Mouse (Mus musculus): ENCODE measurements around the gene Ppp1r2.
"Not testable (repeated sequence)": the region's sequence is repeated elsewhere in the genome, so short reads cannot be mapped to it uniquely, and the experiment has no call there.

Gene Ppp1r2

DNA sequence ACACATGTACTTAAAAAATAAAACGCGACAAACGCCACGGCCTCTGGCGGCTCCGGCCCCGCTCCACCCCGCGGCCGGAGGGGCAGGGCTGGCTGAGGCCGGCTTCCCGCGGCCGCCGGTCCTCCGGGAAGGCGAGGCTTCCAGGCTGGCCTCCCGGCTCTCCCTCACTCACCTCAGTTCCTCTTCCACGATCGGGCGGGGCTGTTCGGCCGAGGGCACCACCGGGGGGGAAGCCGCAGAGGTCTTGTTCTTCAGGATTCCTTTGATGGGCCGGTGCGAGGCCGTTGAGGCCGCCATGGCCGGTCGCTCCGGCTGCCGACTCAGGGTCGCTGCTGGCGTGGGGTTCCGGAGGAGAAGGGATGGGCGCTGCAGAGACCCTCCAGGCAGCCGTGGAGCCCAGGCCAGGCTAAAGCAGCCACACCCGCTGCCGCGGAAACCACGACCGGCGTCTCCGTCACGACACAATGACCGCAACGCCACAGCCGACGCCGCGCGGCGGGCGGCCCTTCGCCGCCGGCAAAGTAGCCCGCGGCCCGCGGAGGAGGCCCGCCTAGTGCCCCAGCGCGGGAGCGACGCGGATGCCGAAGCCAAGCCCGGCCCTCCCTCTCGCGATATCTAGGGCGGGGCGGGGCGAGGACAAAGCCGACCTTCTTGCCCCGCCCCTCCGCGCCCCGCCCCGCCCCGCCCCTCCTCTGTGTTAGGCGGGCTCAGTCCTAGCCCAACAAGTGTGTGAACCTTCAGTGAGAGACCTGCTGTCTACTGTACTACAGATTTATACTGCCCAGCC, at the start of gene Ppp1r2:
Ppp1r2 (minus strand) TSS at position 604 of the 787 bp plus-strand sequence.
- peak; percentile 92 for DNase-seq (ENCODE audit: low spot score)

DNA sequence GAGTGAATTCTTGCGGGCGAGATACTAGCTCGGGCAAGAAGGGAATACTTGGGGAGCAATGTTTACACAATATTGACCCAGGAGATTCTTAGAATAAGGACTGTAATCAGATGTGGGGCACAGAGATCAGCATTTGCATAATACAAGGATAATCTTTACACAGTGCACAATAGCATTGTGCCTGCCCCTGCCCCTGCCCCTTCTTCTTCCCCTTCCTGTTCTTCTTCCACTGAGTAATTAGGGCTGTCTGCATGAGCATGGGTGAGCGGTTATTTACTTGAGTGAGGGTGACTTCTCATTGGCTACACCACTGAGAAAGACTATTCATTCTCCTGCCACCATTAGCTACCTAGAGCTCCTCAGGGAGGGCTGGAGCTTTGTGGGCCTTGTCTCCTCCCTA, 46.4 kb upstream of the Ppp1r2 start:
- no peak for DNase-seq (ENCODE audit: low spot score)

DNA sequence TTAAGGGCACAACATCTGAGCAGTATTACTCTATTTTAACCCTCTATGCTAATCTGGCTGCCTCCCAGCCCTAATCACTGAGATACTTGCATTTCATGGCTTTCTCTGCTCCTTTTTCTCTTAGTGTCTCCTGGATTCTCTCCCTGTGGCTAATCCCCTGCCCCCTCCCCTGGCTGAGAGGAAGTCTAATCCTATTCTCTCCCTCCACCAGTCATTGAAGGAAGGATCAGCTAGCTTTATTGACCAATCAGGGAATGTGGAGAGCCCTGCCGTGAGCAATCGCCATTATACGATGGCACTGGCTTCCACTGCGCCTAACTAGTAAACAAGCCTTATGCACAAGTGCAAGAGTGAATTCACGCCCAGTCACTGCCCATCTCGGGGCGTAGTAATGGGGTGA, 45.9 kb upstream of the Ppp1r2 start:
- DNase-seq (ENCODE audit: low spot score) = no peak

DNA sequence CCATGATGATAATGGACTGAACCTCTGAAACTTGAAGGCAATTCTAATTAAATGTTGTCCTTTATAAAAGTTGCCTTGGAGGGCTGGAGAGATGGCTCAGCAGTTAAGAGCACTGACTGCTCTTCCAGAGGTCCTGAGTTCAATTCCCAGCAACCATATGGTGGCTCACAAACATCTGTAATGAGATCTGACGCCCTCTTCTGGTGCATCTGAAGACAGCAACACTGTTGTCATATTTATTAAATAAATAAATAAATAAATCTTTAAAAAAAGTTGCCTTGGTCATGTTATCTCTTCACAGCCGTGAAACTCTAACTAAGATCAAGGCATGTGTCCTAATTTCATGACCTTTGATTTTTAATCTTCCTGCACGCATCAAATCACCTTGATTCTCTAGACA, 44.6 kb upstream of the Ppp1r2 start:
- not testable (repeated sequence) for DNase-seq (ENCODE audit: low spot score)

DNA sequence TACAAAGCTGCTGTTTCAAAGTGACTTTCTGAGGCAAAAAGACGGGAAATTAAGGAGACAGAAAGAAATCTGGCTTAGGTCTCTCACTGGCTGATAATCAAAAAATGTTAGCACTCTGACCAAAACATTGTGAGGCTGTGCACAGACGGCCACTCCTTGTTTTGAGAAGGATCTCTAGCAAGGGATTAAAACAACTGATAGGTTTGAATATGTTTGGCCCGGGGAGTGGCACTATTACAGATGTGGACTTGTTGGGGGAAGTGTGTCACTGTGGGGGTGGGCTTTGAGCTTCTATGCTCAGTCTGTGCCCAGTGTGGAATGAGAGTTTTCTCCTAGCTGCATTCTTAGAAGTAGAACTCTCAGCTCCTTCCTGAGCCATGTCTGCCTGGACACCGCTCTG, 44.2 kb upstream of the Ppp1r2 start:
- DNase-seq (ENCODE audit: low spot score) = no peak

GRCm38 (mm10) chr16:31318418-31318817, 43.3 kb upstream of the Ppp1r2 start:
- no peak for DNase-seq (ENCODE audit: low spot score)

GRCm38 (mm10) chr16:31316246-31317143, 41.4 kb upstream of the Ppp1r2 start:
- not testable (repeated sequence) for DNase-seq (ENCODE audit: low spot score)

GRCm38 (mm10) chr16:31315294-31315693, 40.2 kb upstream of the Ppp1r2 start:
- no peak for DNase-seq (ENCODE audit: low spot score)

DNA sequence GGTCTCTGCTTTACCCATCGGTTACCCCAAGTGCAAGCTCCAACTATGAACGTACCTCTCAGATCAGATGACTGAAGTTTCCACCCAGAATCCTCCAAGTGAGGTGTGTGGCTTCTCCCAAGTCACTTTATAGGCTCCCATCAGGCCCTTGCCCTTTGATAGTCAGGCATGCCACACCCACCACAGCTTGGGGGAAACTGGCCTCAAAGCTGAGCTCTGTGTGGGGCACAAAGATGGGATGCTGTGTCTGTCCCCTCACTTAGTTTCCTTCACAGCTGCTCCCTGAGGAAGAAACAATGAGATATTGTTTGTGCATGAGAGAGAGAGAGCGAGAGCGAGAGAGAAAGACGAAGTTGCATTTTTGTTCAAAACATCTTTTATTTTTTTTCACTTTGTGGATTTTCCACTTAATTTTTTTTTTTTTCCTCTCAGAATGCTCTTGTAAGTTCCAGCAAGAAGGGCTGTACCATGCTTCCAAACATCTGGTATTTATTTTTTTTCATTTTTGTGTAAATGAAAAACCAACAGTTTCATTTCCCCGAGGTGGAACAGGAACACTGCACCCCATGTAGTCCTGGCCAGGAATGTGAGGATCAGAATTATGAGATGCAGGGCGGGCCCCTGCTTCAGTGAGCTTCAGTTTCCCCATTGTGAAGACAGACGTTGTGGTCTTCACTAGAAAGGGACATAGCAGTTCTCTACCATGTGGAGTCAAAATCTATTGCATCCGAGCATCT, 39.6 kb upstream of the Ppp1r2 start, which contains the start of gene Apod:
Apod (minus strand) TSS at position 312 of the 737 bp plus-strand sequence.
- DNase-seq (ENCODE audit: low spot score) = no peak

DNA sequence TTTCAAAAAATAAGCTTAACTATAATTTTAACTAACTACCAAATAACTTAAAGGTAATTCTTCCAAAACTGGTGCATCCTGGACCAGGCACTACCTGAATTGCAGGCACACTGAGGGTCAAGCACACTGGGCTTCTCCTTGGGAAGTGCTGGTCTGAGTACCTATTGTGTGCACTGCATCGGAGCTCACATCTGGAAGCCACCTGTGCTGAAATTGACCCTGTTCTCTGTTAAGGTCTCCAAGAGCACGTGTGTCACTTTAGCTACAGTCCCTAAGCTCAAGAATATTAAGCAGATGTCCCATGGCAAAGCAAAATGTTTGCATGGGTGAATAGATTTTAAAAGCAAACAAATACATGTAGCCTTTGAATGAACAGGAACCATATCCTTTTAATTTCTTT, 38.5 kb upstream of the Ppp1r2 start:
- no peak for DNase-seq (ENCODE audit: low spot score)

DNA sequence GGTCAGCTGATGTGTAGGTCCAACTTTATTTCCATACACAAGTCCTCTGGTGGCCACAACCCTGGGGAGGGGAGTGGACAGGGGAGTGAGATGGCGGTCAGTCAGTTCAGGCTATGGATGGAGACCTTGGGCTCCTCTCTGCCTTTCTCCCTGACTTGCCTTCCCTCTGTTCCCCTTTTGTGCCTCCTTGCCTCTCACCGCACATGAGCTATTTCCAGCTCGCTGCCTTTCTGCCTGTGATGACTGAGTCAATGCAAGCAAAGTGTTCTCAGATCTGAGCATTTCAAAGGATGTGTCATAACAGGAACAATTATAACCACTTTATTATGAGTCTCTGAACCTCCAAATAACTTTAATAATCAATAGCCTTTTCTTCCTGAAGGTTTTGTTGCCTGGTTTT, 37.2 kb upstream of the Ppp1r2 start:
- DNase-seq (ENCODE audit: low spot score) = no peak

GRCm38 (mm10) chr16:31305199-31305919, 30.3 kb upstream of the Ppp1r2 start:
- DNase-seq (ENCODE audit: low spot score) = no peak

DNA sequence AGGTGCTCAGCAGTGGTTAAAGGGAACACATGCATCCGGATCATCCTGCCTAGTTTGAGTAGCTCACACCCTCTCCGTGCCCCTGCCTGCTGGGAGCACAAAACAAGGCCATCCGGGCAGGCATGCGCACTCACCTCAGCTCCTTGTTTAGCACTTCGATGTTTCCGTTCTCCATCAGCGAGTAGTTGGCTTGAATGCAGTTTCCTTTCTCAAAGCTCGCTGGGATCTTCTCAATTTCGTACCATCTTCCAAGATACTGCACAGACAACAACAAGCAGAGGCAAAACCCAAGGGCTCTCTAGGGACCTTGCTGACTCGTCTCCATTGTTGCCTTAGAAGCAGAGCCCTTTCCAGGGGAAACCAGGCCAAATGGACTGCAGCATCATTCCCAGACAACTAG, 28.2 kb upstream of the Ppp1r2 start:
- peak; percentile 25 for DNase-seq (ENCODE audit: low spot score)

- DNase-seq (ENCODE audit: low spot score) = no peak
These were observed 25.9 kb upstream of the Ppp1r2 start for GRCm38 (mm10) chr16:31300883-31301532.

- no peak for DNase-seq (ENCODE audit: low spot score)
These were observed 25.4 kb upstream of the Ppp1r2 start for GRCm38 (mm10) chr16:31300467-31300866.

GRCm38 (mm10) chr16:31299960-31300353, 24.9 kb upstream of the Ppp1r2 start:
- no peak for DNase-seq (ENCODE audit: low spot score)

DNA sequence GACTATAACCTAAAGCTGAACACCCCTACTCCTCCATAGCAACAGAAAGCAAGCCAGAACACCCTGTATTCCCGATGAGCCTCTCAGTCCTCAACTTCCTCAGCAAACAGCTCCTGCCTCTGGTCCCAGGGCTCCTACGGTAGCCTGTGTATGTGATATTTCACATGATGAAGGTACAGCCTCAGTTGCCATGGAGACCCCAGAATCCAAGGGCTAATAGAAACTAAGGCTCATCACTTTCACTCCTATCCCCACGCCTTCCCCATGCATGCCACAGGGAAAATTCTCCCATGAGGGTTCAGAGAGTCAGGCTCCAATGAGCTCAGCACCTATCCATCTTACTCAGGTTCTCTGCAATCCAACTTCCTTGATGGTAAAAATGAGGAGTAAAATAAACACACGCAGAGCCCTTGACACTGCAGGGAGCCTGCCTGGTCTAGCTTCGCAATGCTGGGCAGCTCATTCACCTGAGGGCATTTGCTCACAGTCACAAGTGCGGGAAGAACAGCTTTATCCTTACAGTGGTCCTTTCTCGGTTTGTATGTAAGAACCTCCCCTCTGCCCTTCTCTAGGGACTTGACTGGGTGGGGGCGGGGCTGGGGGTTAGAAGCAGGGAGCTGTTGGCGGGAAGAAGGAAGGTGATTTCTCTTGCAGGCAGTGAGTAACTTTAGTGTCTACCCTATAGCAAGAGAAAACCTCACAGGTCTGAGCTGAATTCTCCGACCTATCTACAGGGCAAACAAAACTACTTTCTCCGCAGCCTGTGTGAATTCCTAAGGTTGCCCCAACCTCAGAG, 24.3 kb upstream of the Ppp1r2 start:
- DNase-seq (ENCODE audit: low spot score) = no peak

- DNase-seq (ENCODE audit: low spot score) = no peak
These were observed 22.0 kb upstream of the Ppp1r2 start for GRCm38 (mm10) chr16:31297113-31297512.

GRCm38 (mm10) chr16:31293761-31294160, 18.7 kb upstream of the Ppp1r2 start:
- no peak for DNase-seq (ENCODE audit: low spot score)

- peak; percentile 61 for DNase-seq (ENCODE audit: low spot score)
These were observed 15.8 kb upstream of the Ppp1r2 start for GRCm38 (mm10) chr16:31290751-31291365.

Measured in MN1 (cell line).